8 mouse cellular contexts compared by ENCODE assay signal in genomic region chr4:116627359-116627716, GRCm38 (mm10). TPM values are rescaled to one million over a fixed set of nuclear protein-coding genes. Genes with fewer than 3 reads are reported as not detected.
DNase-seq lines count a peak whose midpoint lies in the region; ATAC-seq and TF ChIP-seq lines count a peak whose summit lies in the region.

No protein-coding gene starts in this region.

- H3K4me2 ChIP-seq in embryonic facial prominence, embryonic 11.5 days (ENCODE audit: low read depth, low read length): peak overlapping the region; percentile 71
- peak overlapping the region; percentile 79 for H3K4me2 ChIP-seq in intestine, postnatal 0 days (replicated peaks; ENCODE audit: low read depth)

- no peak for TF ChIP-seq CTCF in intestine, postnatal 0 days (IDR thresholded peaks at IDR 0.05; ENCODE audit: low read depth)

- H3K4me1 ChIP-seq in embryonic facial prominence, embryonic 11.5 days (ENCODE audit: control insufficient read depth, insufficient read depth, low read length): no peaks in the 10 kb centered on the region
- peaks cover 5% of the 10 kb centered on the region; the same call in 1 of the 2 replicates for H3K4me1 ChIP-seq in intestine, postnatal 0 days (replicated peaks; ENCODE audit: control insufficient read depth, insufficient read depth, low read length)
- peaks cover 21% of the 10 kb centered on the region for H3K4me1 ChIP-seq in midbrain, embryonic 10.5 days

- H3K36me3 ChIP-seq in embryonic facial prominence, embryonic 11.5 days (replicated peaks; ENCODE audit: control insufficient read depth, insufficient read depth, low read depth, low read length): no peaks in the 10 kb centered on the region
- peaks cover 9% of the 10 kb centered on the region; the same call in 1 of the 2 replicates for H3K36me3 ChIP-seq in intestine, postnatal 0 days (ENCODE audit: control insufficient read depth, insufficient read depth)
- peaks cover 46% of the 10 kb centered on the region for H3K36me3 ChIP-seq in midbrain, embryonic 10.5 days

- intact Hi-C loops in left cerebral cortex, postnatal 36 days (cut with DNase I): no loop called here

- H3K27ac ChIP-seq in embryonic facial prominence, embryonic 11.5 days (replicated peaks; ENCODE audit: low read depth, low read length): peak overlapping the region; percentile 85
- H3K27ac ChIP-seq in intestine, postnatal 0 days (ENCODE audit: low read depth, low read length): peak overlapping the region; percentile 91
- peak overlapping the region; percentile 99 for H3K27ac ChIP-seq in midbrain, embryonic 10.5 days (replicated peaks)

- no peaks in the 10 kb centered on the region for H3K9me3 ChIP-seq in embryonic facial prominence, embryonic 11.5 days (replicated peaks; ENCODE audit: control insufficient read depth, low read length)
- no peaks in the 10 kb centered on the region for H3K9me3 ChIP-seq in intestine, postnatal 0 days (ENCODE audit: control insufficient read depth)
- H3K9me3 ChIP-seq in midbrain, embryonic 10.5 days (replicated peaks): no peaks in the 10 kb centered on the region

- 0% methylated on average over 13 of the region's 13 CpGs for WGBS in embryonic facial prominence, embryonic 11.5 days
- WGBS in intestine, postnatal 0 days: 0% methylated on average over 13 of the region's 13 CpGs
- WGBS in midbrain, embryonic 10.5 days: under 1% methylated on average over 13 of the region's 13 CpGs

- DNase-seq in 3134 (ENCODE audit: extremely low read depth, insufficient read length, low spot score): peak; percentile 89
- DNase-seq in adrenal gland, postnatal 14 days: peak; percentile 95
- DNase-seq in embryonic facial prominence, embryonic 11.5 days (ENCODE audit: low spot score): peak; percentile 95
- DNase-seq in left cerebral cortex, postnatal 36 days (ENCODE audit: low spot score in 2 of 2): peak; percentile 87 to 93
- DNase-seq in midbrain, embryonic 10.5 days (ENCODE audit: low spot score): peak; percentile 94
- peak; percentile 88 for DNase-seq in skeletal muscle tissue, adult 2 months (ENCODE audit: low read depth, low spot score)

- no peaks in the 10 kb centered on the region for H3K27me3 ChIP-seq in embryonic facial prominence, embryonic 11.5 days (ENCODE audit: control insufficient read depth, insufficient read depth, low read length)
- no peaks in the 10 kb centered on the region for H3K27me3 ChIP-seq in intestine, postnatal 0 days (replicated peaks; ENCODE audit: control insufficient read depth, insufficient read depth, low read length)
- no peaks in the 10 kb centered on the region for H3K27me3 ChIP-seq in midbrain, embryonic 10.5 days (ENCODE audit: low read depth, poor library complexity, severe bottlenecking)

- peak; percentile 90 for ATAC-seq in embryonic facial prominence, embryonic 11.5 days (replicated peaks; ENCODE audit: insufficient number of reproducible peaks, low FRiP score, low TSS enrichment, low read depth)
- ATAC-seq in granulocyte monocyte progenitor cell, adult 5-6 weeks (replicated peaks; ENCODE audit: poor library complexity, severe bottlenecking): peak; percentile 77
- peak; percentile 92 for ATAC-seq in intestine, postnatal 0 days

- peak overlapping the region; percentile 82 for H3K4me3 ChIP-seq in embryonic facial prominence, embryonic 11.5 days (ENCODE audit: low read depth, low read length)
- peak overlapping the region; percentile 100 for H3K4me3 ChIP-seq in intestine, postnatal 0 days (ENCODE audit: low read depth, low read length)
- H3K4me3 ChIP-seq in midbrain, embryonic 10.5 days: peak overlapping the region; percentile 100

- H3K9ac ChIP-seq in embryonic facial prominence, embryonic 11.5 days (replicated peaks; ENCODE audit: low read length): peak overlapping the region; percentile 94
- H3K9ac ChIP-seq in intestine, postnatal 0 days (ENCODE audit: low read depth, low read length): peak overlapping the region; percentile 92

RNA-seq across cellular contexts. Expression of gene Nasp, which starts 0.4 kb away (rescaled TPM):
- total RNA-seq in adrenal gland, postnatal 14 days (2021): 51.1 and 51.6 TPM in 2 replicates
- 324 and 364 TPM in 2 replicates for polyA plus RNA-seq in embryonic facial prominence, embryonic 11.5 days (2014; fragmentation: Nextera tagmentation; extraction: Ambion mirVana)
- 190 and 192 TPM in 2 replicates for total RNA-seq in granulocyte monocyte progenitor cell, adult 5-6 weeks (2014; fragmentation: Nextera tagmentation)
- 397 and 446 TPM in 2 replicates for total RNA-seq in granulocyte monocyte progenitor cell, adult 5-6 weeks (2017)
- 36.9 and 38.6 TPM in 2 replicates for polyA plus RNA-seq in intestine, postnatal 0 days (2015; fragmentation: Nextera tagmentation; extraction: Ambion mirVana)
- 10 to 100 TPM; 26.9 to 34.8 TPM for total RNA-seq in left cerebral cortex, postnatal 36 days (2021)
- polyA plus RNA-seq in midbrain, embryonic 10.5 days (2016; fragmentation: Nextera tagmentation; extraction: Ambion mirVana): 294 and 306 TPM in 2 replicates

RNA-seq across cellular contexts. Expression of gene Akr1a1, which starts 24.1 kb away (rescaled TPM):
- 639 and 649 TPM in 2 replicates for total RNA-seq in adrenal gland, postnatal 14 days (2021)
- 727 and 756 TPM in 2 replicates for polyA plus RNA-seq in embryonic facial prominence, embryonic 11.5 days (2014; fragmentation: Nextera tagmentation; extraction: Ambion mirVana)
- 398 and 454 TPM in 2 replicates for total RNA-seq in granulocyte monocyte progenitor cell, adult 5-6 weeks (2014; fragmentation: Nextera tagmentation)
- total RNA-seq in granulocyte monocyte progenitor cell, adult 5-6 weeks (2017): 580 and 694 TPM in 2 replicates
- polyA plus RNA-seq in intestine, postnatal 0 days (2015; fragmentation: Nextera tagmentation; extraction: Ambion mirVana): 860 and 870 TPM in 2 replicates
- total RNA-seq in left cerebral cortex, postnatal 36 days (2021): 100 to 1,000 TPM; 380 to 465 TPM
- polyA plus RNA-seq in midbrain, embryonic 10.5 days (2016; fragmentation: Nextera tagmentation; extraction: Ambion mirVana): 529 and 547 TPM in 2 replicates

RNA-seq across cellular contexts. Expression of gene Ccdc17, which starts 30.9 kb away (rescaled TPM):
- total RNA-seq in adrenal gland, postnatal 14 days (2021): 10.0 and 11.0 TPM in 2 replicates
- polyA plus RNA-seq in embryonic facial prominence, embryonic 11.5 days (2014; fragmentation: Nextera tagmentation; extraction: Ambion mirVana): 1.4 and 2.1 TPM in 2 replicates
- total RNA-seq in granulocyte monocyte progenitor cell, adult 5-6 weeks (2014; fragmentation: Nextera tagmentation): 11.4 TPM in 1 of 2 replicates, not detected in the other
- 0.26 and 0.43 TPM in 2 replicates for total RNA-seq in granulocyte monocyte progenitor cell, adult 5-6 weeks (2017)
- 4.1 and 6.1 TPM in 2 replicates for polyA plus RNA-seq in intestine, postnatal 0 days (2015; fragmentation: Nextera tagmentation; extraction: Ambion mirVana)
- 1 to 10 TPM; 5.3 to 6.3 TPM for total RNA-seq in left cerebral cortex, postnatal 36 days (2021)
- 1.9 and 3.5 TPM in 2 replicates for polyA plus RNA-seq in midbrain, embryonic 10.5 days (2016; fragmentation: Nextera tagmentation; extraction: Ambion mirVana)

RNA-seq across cellular contexts. Expression of gene Prdx1, which starts 58.0 kb away (rescaled TPM):
- total RNA-seq in adrenal gland, postnatal 14 days (2021): 546 and 672 TPM in 2 replicates
- 1,282 and 1,318 TPM in 2 replicates for polyA plus RNA-seq in embryonic facial prominence, embryonic 11.5 days (2014; fragmentation: Nextera tagmentation; extraction: Ambion mirVana)
- 255 and 303 TPM in 2 replicates for total RNA-seq in granulocyte monocyte progenitor cell, adult 5-6 weeks (2014; fragmentation: Nextera tagmentation)
- total RNA-seq in granulocyte monocyte progenitor cell, adult 5-6 weeks (2017): 264 and 283 TPM in 2 replicates
- polyA plus RNA-seq in intestine, postnatal 0 days (2015; fragmentation: Nextera tagmentation; extraction: Ambion mirVana): 1,180 and 1,265 TPM in 2 replicates
- 100 to 1,000 TPM; 135 to 160 TPM for total RNA-seq in left cerebral cortex, postnatal 36 days (2021)
- polyA plus RNA-seq in midbrain, embryonic 10.5 days (2016; fragmentation: Nextera tagmentation; extraction: Ambion mirVana): 1,189 and 1,392 TPM in 2 replicates

Comparison
In these comparisons a context has a peak if more than half of its experiments do, and no peak if none do; other contexts are left out.
1. Peak in every context shown above with its lines: DNase-seq, ATAC-seq, H3K4me3 ChIP-seq and H3K27ac ChIP-seq.